Mouse (Mus musculus) cerebellum, adult 8-10 months (tissue): ENCODE results near the gene Snrnp70.

ENCODE experiments used
- DNase-seq: peaks from one replicate; pipeline ENCODE4 v3.0.0; 2022

Gene Snrnp70

DNA sequence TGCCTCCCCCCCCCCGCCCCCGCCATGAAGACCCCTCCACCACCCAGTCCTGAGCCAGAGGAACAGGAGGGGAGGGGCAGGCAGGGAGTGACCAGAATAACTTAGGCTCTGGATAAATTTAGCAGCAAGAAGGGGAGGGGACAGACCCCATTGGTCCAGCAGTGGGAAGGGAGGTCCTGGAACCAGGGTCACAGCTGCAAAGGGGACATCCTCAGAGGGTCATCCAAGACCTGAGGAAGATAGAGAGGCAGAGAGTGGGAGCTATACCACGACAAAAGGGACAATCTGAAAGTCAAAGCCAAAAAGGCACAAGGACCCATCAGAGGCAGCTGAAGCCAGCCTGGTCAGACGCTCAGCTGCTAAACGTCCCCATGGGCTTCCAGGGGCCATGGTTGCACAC is 60.5 kb downstream of the Snrnp70 start, which contains the start of gene Hrc:
Gene Hrc, plus strand, starts transcription at position 235 of the 400 bp plus-strand sequence.
- DNase-seq, result no peak

GRCm38 (mm10) chr7:45334605-45335004 is 60.9 kb downstream of the Snrnp70 start:
- DNase-seq, result no peak

- peak; percentile 65 for DNase-seq
Measured at GRCm38 (mm10) chr7:45333431-45333982, 62.0 kb downstream of the Snrnp70 start, which contains the start of gene Trpm4. TSS of gene Trpm4 (minus strand) at chr7:45333780.

- DNase-seq, result peak; percentile 39
Measured at GRCm38 (mm10) chr7:45332685-45333425, 62.7 kb downstream of the Snrnp70 start.

DNA sequence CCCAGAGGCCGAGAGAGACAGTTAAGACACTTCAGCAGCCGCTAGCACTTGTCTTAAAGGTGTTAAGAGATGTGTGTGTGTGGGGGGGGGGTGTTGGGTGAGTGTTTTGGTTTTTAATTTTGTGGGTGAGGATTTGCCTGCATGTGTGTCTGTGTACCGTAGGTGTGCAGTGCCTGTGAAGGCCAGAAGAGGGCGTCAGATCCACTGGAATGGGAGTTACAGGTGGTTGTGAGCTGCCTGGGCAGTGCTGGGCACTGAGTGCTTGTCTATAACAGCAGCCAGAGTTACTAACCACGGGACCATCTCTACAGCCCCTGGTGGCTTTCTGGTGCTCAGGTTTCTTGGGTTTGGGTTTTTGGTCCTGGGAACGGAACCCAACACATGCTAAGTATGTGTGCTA is 64.0 kb downstream of the Snrnp70 start:
- DNase-seq, result no peak

GRCm38 (mm10) chr7:45328841-45329475 is 66.6 kb downstream of the Snrnp70 start:
- DNase-seq, result no peak
